8 mouse cellular contexts compared by ENCODE assay signal in the genomic region with DNA sequence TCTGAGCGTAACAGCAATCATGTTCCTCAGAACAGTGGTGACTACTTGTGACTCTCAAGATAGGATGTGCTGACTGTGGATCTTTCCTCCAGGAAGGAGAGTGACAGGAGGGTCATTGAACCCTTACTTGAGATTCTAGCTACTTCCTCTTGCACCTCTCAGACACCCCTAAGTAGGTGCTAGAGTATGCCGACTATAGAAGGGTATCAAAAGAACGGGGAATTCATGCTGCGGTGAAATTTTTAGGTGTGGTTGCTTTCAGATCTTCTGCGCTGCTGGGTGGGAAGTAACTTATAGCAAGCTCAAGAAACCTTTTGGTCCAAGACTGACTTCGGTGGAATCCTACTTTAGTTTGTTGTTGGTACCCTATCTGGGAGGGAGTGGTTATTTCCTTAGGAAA. TPM values are rescaled to one million over a fixed set of nuclear protein-coding genes. Genes with fewer than 3 reads are reported as not detected.
A peak's percentile ranks its signal among the peaks of the same experiment; 100 is the strongest.
DNase-seq lines count a peak whose midpoint lies in the region; ATAC-seq and TF ChIP-seq lines count a peak whose summit lies in the region.

No protein-coding gene starts in this region.

- no peaks in the 10 kb centered on the region for H3K9me3 ChIP-seq in forebrain, embryonic 11.5 days (ENCODE audit: control insufficient read depth, low read length)
- H3K9me3 ChIP-seq in forebrain, postnatal 0 days (ENCODE audit: low read length), result no peaks in the 10 kb centered on the region
- H3K9me3 ChIP-seq in hindbrain, embryonic 14.5 days (ENCODE audit: control insufficient read depth, low read length), result no peaks in the 10 kb centered on the region
- no peaks in the 10 kb centered on the region for H3K9me3 ChIP-seq in megakaryocyte, embryonic 14.5 days

- TF ChIP-seq CTCF in forebrain, postnatal 0 days (IDR thresholded peaks at IDR 0.05; ENCODE audit: low read depth), result no peak

- no peak overlapping the region for H3K4me2 ChIP-seq in forebrain, embryonic 11.5 days (ENCODE audit: low read depth, low read length, severe bottlenecking)
- H3K4me2 ChIP-seq in forebrain, postnatal 0 days (ENCODE audit: low read depth), result no peak overlapping the region; the same call in 1 of the 2 replicates
- peak overlapping the region; percentile 82 for H3K4me2 ChIP-seq in hindbrain, embryonic 14.5 days (replicated peaks)

- no peak for ATAC-seq in forebrain, embryonic 11.5 days (replicated peaks; ENCODE audit: low FRiP score)
- ATAC-seq in forebrain, postnatal 0 days, result no peak
- no peak for ATAC-seq in hindbrain, embryonic 14.5 days (ENCODE audit: low FRiP score)

- no peak for DNase-seq in forebrain, embryonic 11.5 days (ENCODE audit: low spot score)
- no peak for DNase-seq in forebrain, postnatal 0 days
- DNase-seq in B cell, adult 2 months, result peak; percentile 64 to 69
- DNase-seq in hindbrain, embryonic 14.5 days (ENCODE audit: low spot score), result no peak
- DNase-seq in layer of hippocampus, adult 8-10 months (ENCODE audit: low spot score in 2 of 2), result no peak
- DNase-seq in left cerebral cortex, adult 9 months (ENCODE audit: low spot score in 2 of 2), result no peak
- DNase-seq in urinary bladder, adult 2 months (ENCODE audit: low spot score), result no peak

- peak overlapping the region; percentile 92; the same call in 1 of the 2 replicates for H3K9ac ChIP-seq in forebrain, embryonic 11.5 days (ENCODE audit: low read length)
- H3K9ac ChIP-seq in forebrain, postnatal 0 days, result no peak overlapping the region
- no peak overlapping the region for H3K9ac ChIP-seq in hindbrain, embryonic 14.5 days

- no peaks in the 10 kb centered on the region for H3K27me3 ChIP-seq in forebrain, embryonic 11.5 days (ENCODE audit: control insufficient read depth, insufficient read depth, low read length)
- H3K27me3 ChIP-seq in forebrain, postnatal 0 days (ENCODE audit: insufficient read depth, low read length), result no peaks in the 10 kb centered on the region
- H3K27me3 ChIP-seq in hindbrain, embryonic 14.5 days (ENCODE audit: control insufficient read depth, insufficient read depth, low read length), result no peaks in the 10 kb centered on the region
- no peaks in the 10 kb centered on the region for H3K27me3 ChIP-seq in megakaryocyte, embryonic 14.5 days (replicated peaks)

- WGBS in forebrain, embryonic 11.5 days, result 87% methylated on average over 6 of the region's 6 CpGs
- WGBS in forebrain, postnatal 0 days, result 93% methylated on average over 6 of the region's 6 CpGs
- WGBS in hindbrain, embryonic 14.5 days, result 91% methylated on average over 6 of the region's 6 CpGs

- no peaks in the 10 kb centered on the region for H3K4me1 ChIP-seq in forebrain, embryonic 11.5 days (replicated peaks; ENCODE audit: control insufficient read depth, insufficient read depth, low read length)
- 0 out of 2 replicates have a peak, but pooled peaks cover 5% of the 10 kb centered on the region for H3K4me1 ChIP-seq in forebrain, postnatal 0 days (ENCODE audit: insufficient read depth)
- H3K4me1 ChIP-seq in hindbrain, embryonic 14.5 days (replicated peaks; ENCODE audit: control insufficient read depth, insufficient read depth, low read length), result peaks cover 27% of the 10 kb centered on the region
- peaks cover 58% of the 10 kb centered on the region for H3K4me1 ChIP-seq in megakaryocyte, embryonic 14.5 days

- H3K36me3 ChIP-seq in forebrain, embryonic 11.5 days (ENCODE audit: control insufficient read depth, insufficient read depth, low read length), result no peaks in the 10 kb centered on the region
- no peaks in the 10 kb centered on the region for H3K36me3 ChIP-seq in forebrain, postnatal 0 days (ENCODE audit: insufficient read depth)
- no peaks in the 10 kb centered on the region for H3K36me3 ChIP-seq in hindbrain, embryonic 14.5 days (replicated peaks; ENCODE audit: control insufficient read depth, insufficient read depth)
- peaks cover 12% of the 10 kb centered on the region for H3K36me3 ChIP-seq in megakaryocyte, embryonic 14.5 days (replicated peaks; ENCODE audit: low read length)

- no peak overlapping the region for H3K4me3 ChIP-seq in forebrain, embryonic 11.5 days (ENCODE audit: low read depth, low read length)
- no peak overlapping the region for H3K4me3 ChIP-seq in forebrain, postnatal 0 days (ENCODE audit: low read depth, low read length)
- H3K4me3 ChIP-seq in hindbrain, embryonic 14.5 days (replicated peaks; ENCODE audit: low read length), result 0 out of 2 replicates have a peak overlapping the region, but pooled peaks have one; percentile 92
- H3K4me3 ChIP-seq in megakaryocyte, embryonic 14.5 days (replicated peaks), result peak overlapping the region; percentile 99

- H3K27ac ChIP-seq in forebrain, embryonic 11.5 days (ENCODE audit: low read depth, low read length), result no peak overlapping the region
- H3K27ac ChIP-seq in forebrain, postnatal 0 days (ENCODE audit: low read depth, low read length), result no peak overlapping the region
- H3K27ac ChIP-seq in hindbrain, embryonic 14.5 days, result 0 out of 2 replicates have a peak overlapping the region, but pooled peaks have one; percentile 98

RNA-seq across cellular contexts. Expression of gene Cd47, which starts 53.9 kb away (rescaled TPM):
- polyA plus RNA-seq in forebrain, embryonic 11.5 days (2014; fragmentation: Nextera tagmentation; extraction: Ambion mirVana), result 45.4 and 47.6 TPM in 2 replicates
- total RNA-seq in forebrain, postnatal 0 days (2014; rRNA removed), result 46.4 and 47.3 TPM in 2 replicates
- polyA plus RNA-seq in forebrain, postnatal 0 days (2015; fragmentation: Nextera tagmentation; extraction: Ambion mirVana), result 135 and 210 TPM in 2 replicates
- polyA plus RNA-seq in hindbrain, embryonic 14.5 days (2014; fragmentation: Nextera tagmentation; extraction: Ambion mirVana), result 152 and 167 TPM in 2 replicates
- 98.5 and 119 TPM in 2 replicates for polyA plus RNA-seq in megakaryocyte, embryonic 14.5 days (2012; ENCODE audit: insufficient read depth, low replicate concordance)
- total RNA-seq in layer of hippocampus, adult 8-10 months (2022), result 100 to 1,000 TPM; 206 to 235 (median 218) TPM
- 84.4 and 84.8 TPM in 2 replicates for polyA plus RNA-seq in urinary bladder, adult 2 months (2012; rRNA removed)

Comparison
In these comparisons a context has a peak if more than half of its experiments do, and no peak if none do; other contexts are left out.
1. DNase-seq: peak in B cell, adult 2 months (2 of 2); none in forebrain, embryonic 11.5 days (single experiment), forebrain, postnatal 0 days (single experiment), hindbrain, embryonic 14.5 days (single experiment), layer of hippocampus, adult 8-10 months (0 of 2), left cerebral cortex, adult 9 months (0 of 2) and urinary bladder, adult 2 months (single experiment).
2. H3K4me3 ChIP-seq: peak in hindbrain, embryonic 14.5 days (single experiment) and megakaryocyte, embryonic 14.5 days (single experiment); none in forebrain, embryonic 11.5 days (single experiment) and forebrain, postnatal 0 days (single experiment).